Mouse (Mus musculus) kidney, postnatal 4 days (tissue): ENCODE data around the gene Olfr1420.
A peak's percentile ranks its signal among the peaks of the same experiment; 100 is the strongest.
"Not testable (repeated sequence)": the region's sequence is repeated elsewhere in the genome, so short reads cannot be mapped to it uniquely, and the experiment has no call there.

ENCODE experiments used
- DNase-seq, 2 experiments: peaks; one replicate each; pipeline ENCODE4 v3.0.0; 2021; ENCODE audit warnings: mixed read lengths in 2 of 2

Gene Olfr1420

GRCm38 (mm10) chr19:11886265-11886664 is at the start of gene Olfr1420:
TSS of gene Olfr1420 (plus strand) at chr19:11886565.
- no peak for DNase-seq

- no peak for DNase-seq
Observed at GRCm38 (mm10) chr19:11839119-11839518, 47.2 kb upstream of the Olfr1420 start, which contains the start of gene Olfr1417. TSS of gene Olfr1417 (minus strand) at chr19:11839219.

GRCm38 (mm10) chr19:11846333-11846732 is 40.0 kb upstream of the Olfr1420 start:
- no peak for DNase-seq

GRCm38 (mm10) chr19:11852652-11853051 is 33.7 kb upstream of the Olfr1420 start:
- DNase-seq = no peak

GRCm38 (mm10) chr19:11854821-11855220 is 31.5 kb upstream of the Olfr1420 start:
- DNase-seq = no peak

- DNase-seq = no peak
Observed at GRCm38 (mm10) chr19:11856506-11856905, 29.9 kb upstream of the Olfr1420 start.

- no peak for DNase-seq
Observed at GRCm38 (mm10) chr19:11860966-11861365, 25.4 kb upstream of the Olfr1420 start, which contains the start of gene Olfr1418. TSS of gene Olfr1418 (minus strand) at chr19:11861066.

- DNase-seq = no peak
Observed at GRCm38 (mm10) chr19:11867837-11868236, 18.5 kb upstream of the Olfr1420 start.

GRCm38 (mm10) chr19:11875006-11875405 is 11.4 kb upstream of the Olfr1420 start, which contains the start of gene Olfr1419:
TSS of gene Olfr1419 (minus strand) at chr19:11875106.
- DNase-seq = no peak

GRCm38 (mm10) chr19:11878404-11878803 is 8.0 kb upstream of the Olfr1420 start:
- not testable (repeated sequence) for DNase-seq

- no peak for DNase-seq
Observed at GRCm38 (mm10) chr19:11911021-11911420, 24.7 kb downstream of the Olfr1420 start.

- DNase-seq = peak; percentile 48 to 68
Observed at GRCm38 (mm10) chr19:11911603-11912002, 25.2 kb downstream of the Olfr1420 start.

GRCm38 (mm10) chr19:11912037-11912532 is 25.7 kb downstream of the Olfr1420 start, which contains the start of gene Patl1:
TSS of gene Patl1 (plus strand) at chr19:11912399.
- DNase-seq = peak; percentile 98 to 99

GRCm38 (mm10) chr19:11912533-11913121 is 26.3 kb downstream of the Olfr1420 start:
- DNase-seq = peak; percentile 73 to 81

GRCm38 (mm10) chr19:11915804-11916203 is 29.4 kb downstream of the Olfr1420 start:
- no peak for DNase-seq

- DNase-seq = no peak
Observed at GRCm38 (mm10) chr19:11922068-11922467, 35.7 kb downstream of the Olfr1420 start.

- DNase-seq = not testable (repeated sequence)
Observed at GRCm38 (mm10) chr19:11922515-11922914, 36.1 kb downstream of the Olfr1420 start.

GRCm38 (mm10) chr19:11926380-11926779 is 40.0 kb downstream of the Olfr1420 start:
- DNase-seq = no peak

- DNase-seq = no peak
Observed at GRCm38 (mm10) chr19:11928025-11928748, 41.8 kb downstream of the Olfr1420 start.

- DNase-seq = not testable (repeated sequence)
Observed at GRCm38 (mm10) chr19:11946460-11946859, 60.1 kb downstream of the Olfr1420 start.
